Mouse (Mus musculus) embryonic facial prominence, embryonic 14.5 days (tissue): ENCODE measurements at regions not wholly inside any gene's neighbourhood (a gene's known extent, or its start where the extent isn't known, plus 50 kb on each side); places are given as distances from the start of the nearest gene placed in this dataset.

Experiments used
- ATAC-seq: fragments of 200-750 bp; cut with Nextera tagmentation; 2 replicates; pipeline ENCODE4 v1.8.0; 2017; ENCODE audit warnings: low read depth, moderate number of reproducible peaks, moderate TSS enrichment
- DNase-seq: peaks from one replicate; pipeline ENCODE4 v3.0.0-alpha.2; 2015; ENCODE audit warnings: low spot score
- H3K27ac ChIP-seq: fragments of 300-500 bp; sonication (generic); replicated peaks from 2 replicates; pipeline ENCODE4 v1.5.1; 2014; ENCODE audit warnings: low read depth, mild to moderate bottlenecking, low read length, moderate library complexity
- H3K27me3 ChIP-seq: fragments of 300-500 bp; sonication (generic); replicated peaks from 2 replicates; pipeline ENCODE4 v1.6.1; 2014; ENCODE audit warnings: low read length; ENCODE audit not compliant: control insufficient read depth, insufficient read depth
- H3K36me3 ChIP-seq: fragments of 300-500 bp; sonication (generic); 2 replicates; pipeline ENCODE4 v1.6.1; 2014; ENCODE audit warnings: low read length, mixed read lengths; ENCODE audit not compliant: control insufficient read depth, insufficient read depth
- H3K4me1 ChIP-seq: fragments of 300-500 bp; sonication (generic); 2 replicates; pipeline ENCODE4 v1.6.1; 2014; ENCODE audit warnings: antibody characterized with exemption, low read length; ENCODE audit not compliant: control insufficient read depth, insufficient read depth
- H3K4me2 ChIP-seq: fragments of 300-500 bp; sonication (generic); 2 replicates; pipeline ENCODE4 v1.6.1; 2014; ENCODE audit warnings: low read depth, mild to moderate bottlenecking, low read length, moderate library complexity, mixed read lengths
- H3K4me3 ChIP-seq: fragments of 300-500 bp; sonication (generic); 2 replicates; pipeline ENCODE4 v1.5.1; 2014; ENCODE audit warnings: low read depth, mild to moderate bottlenecking, low read length
- H3K9ac ChIP-seq: fragments of 300-500 bp; sonication (generic); 2 replicates; pipeline ENCODE4 v1.6.1; 2014; ENCODE audit warnings: low read depth, mild to moderate bottlenecking, low read length, moderate library complexity, mixed read lengths
- H3K9me3 ChIP-seq: fragments of 300-500 bp; sonication (generic); 2 replicates; pipeline ENCODE4 v1.6.1; 2016; ENCODE audit warnings: low read length; ENCODE audit not compliant: control insufficient read depth
- WGBS: fragments of 180-500 bp; shearing (Covaris S2); extraction: QIAGEN DNeasy Blood & Tissue Kit; methylation state at CpG from one replicate; pipeline ENCODE4 v1.1.7; 2014; 5-methylcytosine and 5-hydroxymethylcytosine counted together

GRCm38 (mm10) chr10:126764740-126765139 is 136.4 kb downstream of the Atp23 start:
- no peaks in the 10 kb centered on the region for H3K9me3 ChIP-seq
- 74% methylated on average over 8 of the region's 8 CpGs for WGBS
- H3K4me2 ChIP-seq = no peak overlapping the region
- no peaks in the 10 kb centered on the region for H3K4me1 ChIP-seq
- H3K4me3 ChIP-seq = no peak overlapping the region
- no peak for ATAC-seq
- DNase-seq = no peak
- no peak overlapping the region for H3K27ac ChIP-seq
- no peaks in the 10 kb centered on the region for H3K36me3 ChIP-seq
- no peak overlapping the region for H3K9ac ChIP-seq
- H3K27me3 ChIP-seq = no peaks in the 10 kb centered on the region

GRCm38 (mm10) chr10:126763976-126764375 is 137.2 kb downstream of the Atp23 start:
- H3K9ac ChIP-seq = no peak overlapping the region
- H3K36me3 ChIP-seq = no peaks in the 10 kb centered on the region
- no peak overlapping the region for H3K4me2 ChIP-seq
- DNase-seq (no peak), ATAC-seq (no peak)
- no peaks in the 10 kb centered on the region for H3K27me3 ChIP-seq
- H3K4me1 ChIP-seq = no peaks in the 10 kb centered on the region
- WGBS = 74% methylated on average over 5 of the region's 5 CpGs
- H3K27ac ChIP-seq = no peak overlapping the region
- no peak overlapping the region for H3K4me3 ChIP-seq
- H3K9me3 ChIP-seq = no peaks in the 10 kb centered on the region

GRCm38 (mm10) chr10:126758682-126759081 is 142.5 kb downstream of the Atp23 start:
- Histone ChIP-seq H3K27ac (no peak overlapping the region), H3K9ac (no peak overlapping the region), H3K9me3 (no peaks in the 10 kb centered on the region), H3K4me3 (no peak overlapping the region), H3K4me1 (no peaks in the 10 kb centered on the region), H3K4me2 (no peak overlapping the region), H3K36me3 (no peaks in the 10 kb centered on the region), H3K27me3 (no peaks in the 10 kb centered on the region)
- ATAC-seq = peak; percentile 33; the same call in 1 of the 2 replicates
- DNase-seq = no peak
- WGBS = 75% methylated on average over 7 of the region's 7 CpGs

- 77% methylated on average over 6 of the region's 6 CpGs for WGBS
- Histone ChIP-seq H3K36me3 (no peaks in the 10 kb centered on the region), H3K4me3 (no peak overlapping the region)
Measured at GRCm38 (mm10) chr10:126753201-126753600, 148.0 kb downstream of the Atp23 start.

GRCm38 (mm10) chr10:126752699-126753098 is 148.5 kb downstream of the Atp23 start:
- Histone ChIP-seq H3K4me1 (no peaks in the 10 kb centered on the region), H3K27me3 (no peaks in the 10 kb centered on the region), H3K4me2 (no peak overlapping the region), H3K9ac (no peak overlapping the region), H3K36me3 (no peaks in the 10 kb centered on the region), H3K4me3 (no peak overlapping the region), H3K9me3 (no peaks in the 10 kb centered on the region), H3K27ac (no peak overlapping the region)
- DNase-seq (peak; percentile 34), ATAC-seq (no peak)
- WGBS = 61% methylated on average over 11 of the region's 11 CpGs

More at GRCm38 (mm10) chr10:126753201-126753600, 148.0 kb downstream of the Atp23 start:
- Histone ChIP-seq H3K4me1 (no peaks in the 10 kb centered on the region), H3K27me3 (no peaks in the 10 kb centered on the region), H3K9me3 (no peaks in the 10 kb centered on the region), H3K27ac (no peak overlapping the region), H3K9ac (no peak overlapping the region), H3K4me2 (no peak overlapping the region)
- DNase-seq (no peak), ATAC-seq (no peak)

GRCm38 (mm10) chr10:126748696-126749466 is 152.3 kb downstream of the Atp23 start:
- Histone ChIP-seq H3K4me3 (no peak overlapping the region), H3K4me1 (no peaks in the 10 kb centered on the region), H3K4me2 (no peak overlapping the region), H3K36me3 (no peaks in the 10 kb centered on the region), H3K9ac (no peak overlapping the region), H3K27me3 (no peaks in the 10 kb centered on the region), H3K27ac (no peak overlapping the region), H3K9me3 (no peaks in the 10 kb centered on the region)
- ATAC-seq (no peak), DNase-seq (no peak)
- 53% methylated on average over 17 of the region's 17 CpGs for WGBS

GRCm38 (mm10) chr10:126734661-126735060 is 166.5 kb downstream of the Atp23 start:
- Histone ChIP-seq H3K27ac (no peak overlapping the region), H3K27me3 (no peaks in the 10 kb centered on the region), H3K4me1 (no peaks in the 10 kb centered on the region), H3K4me3 (no peak overlapping the region), H3K4me2 (no peak overlapping the region), H3K9ac (no peak overlapping the region), H3K9me3 (no peaks in the 10 kb centered on the region), H3K36me3 (no peaks in the 10 kb centered on the region)
- WGBS = 64% methylated on average over 2 of the region's 2 CpGs
- ATAC-seq (no peak), DNase-seq (no peak)

- H3K27ac ChIP-seq = no peak overlapping the region
- no peaks in the 10 kb centered on the region for H3K27me3 ChIP-seq
- ATAC-seq (no peak), DNase-seq (no peak)
- 83% methylated on average over 4 of the region's 4 CpGs for WGBS
- H3K9ac ChIP-seq = no peak overlapping the region
- no peaks in the 10 kb centered on the region for H3K4me1 ChIP-seq
- no peak overlapping the region for H3K4me3 ChIP-seq
- H3K4me2 ChIP-seq = no peak overlapping the region
- no peaks in the 10 kb centered on the region for H3K36me3 ChIP-seq
- no peaks in the 10 kb centered on the region for H3K9me3 ChIP-seq
Measured at GRCm38 (mm10) chr10:126727840-126728239, 173.3 kb downstream of the Atp23 start.

- Histone ChIP-seq H3K4me1 (no peaks in the 10 kb centered on the region), H3K4me2 (no peak overlapping the region), H3K27me3 (no peaks in the 10 kb centered on the region), H3K9ac (no peak overlapping the region), H3K36me3 (no peaks in the 10 kb centered on the region), H3K27ac (no peak overlapping the region), H3K4me3 (no peak overlapping the region), H3K9me3 (no peaks in the 10 kb centered on the region)
- DNase-seq (peak; percentile 65), ATAC-seq (no peak)
- WGBS = 51% methylated on average over 2 of the region's 2 CpGs
Measured at GRCm38 (mm10) chr10:126717961-126718360, 183.2 kb downstream of the Atp23 start.
